Mouse (Mus musculus) midbrain, embryonic 11.5 days (tissue): ENCODE data around the gene Ccdc30. TPM values are rescaled to one million over a fixed set of nuclear protein-coding genes. Genes with fewer than 3 reads are reported as not detected.

Experiments
- ATAC-seq: fragments of 200-750 bp; cut with Nextera tagmentation; 2 replicates; pipeline ENCODE4 v1.8.0; 2017; ENCODE audit warnings: moderate TSS enrichment, moderate library complexity; ENCODE audit not compliant: low FRiP score
- DNase-seq: peaks from one replicate; pipeline ENCODE4 v3.0.0; 2015; ENCODE audit warnings: low spot score; ENCODE audit errors: missing footprints
- H3K27ac ChIP-seq: fragments of 300-500 bp; sonication (generic); 2 replicates; pipeline ENCODE4 v1.5.1; 2014; ENCODE audit warnings: low read depth, low read length
- H3K27me3 ChIP-seq: fragments of 300-500 bp; sonication (generic); 2 replicates; pipeline ENCODE4 v1.6.1; 2014; ENCODE audit warnings: mild to moderate bottlenecking, low read length, moderate library complexity, mixed read lengths; ENCODE audit not compliant: control insufficient read depth, insufficient read depth
- H3K36me3 ChIP-seq: fragments of 300-500 bp; sonication (generic); 2 replicates; pipeline ENCODE4 v1.6.1; 2014; ENCODE audit warnings: mild to moderate bottlenecking, low read length, moderate library complexity, mixed read lengths; ENCODE audit not compliant: control insufficient read depth, insufficient read depth
- H3K4me1 ChIP-seq: fragments of 300-500 bp; sonication (generic); 2 replicates; pipeline ENCODE4 v1.6.1; 2014; ENCODE audit warnings: low read length; ENCODE audit not compliant: control insufficient read depth, insufficient read depth
- H3K4me2 ChIP-seq: fragments of 300-500 bp; sonication (generic); 2 replicates; pipeline ENCODE4 v1.6.1; 2014; ENCODE audit warnings: mild to moderate bottlenecking, moderate library complexity
- H3K4me3 ChIP-seq: fragments of 300-500 bp; sonication (generic); 2 replicates; pipeline ENCODE4 v1.5.1; 2014; ENCODE audit warnings: low read depth, low read length
- H3K9ac ChIP-seq: fragments of 300-500 bp; sonication (generic); 2 replicates; pipeline ENCODE4 v1.6.1; 2014; ENCODE audit warnings: low read length
- H3K9me3 ChIP-seq: fragments of 300-500 bp; sonication (generic); 2 replicates; pipeline ENCODE4 v1.6.1; 2016; ENCODE audit warnings: low read length; ENCODE audit not compliant: control insufficient read depth
- WGBS: fragments of 180-500 bp; shearing (Covaris S2); extraction: QIAGEN DNeasy Blood & Tissue Kit; methylation state at CpG from one replicate; pipeline ENCODE4 v1.1.7; 2014; 5-methylcytosine and 5-hydroxymethylcytosine counted together
- polyA plus RNA-seq: library from polyadenylated mRNA; unstranded; fragments of >200 nt; fragmentation: Nextera tagmentation; extraction: Ambion mirVana; gene quantifications from 2 replicates; pipeline ENCODE4 v1.2.1, GENCODE M21; 2014

The Ccdc30 gene
- polyA plus RNA-seq, 1 experiment from 2014 or later: 10.4 TPM

GRCm38 (mm10) chr4:119398751-119399150 is 16.6 kb downstream of the Ccdc30 start:
- Histone ChIP-seq H3K4me3 (no peak overlapping the region), H3K4me1 (no peaks in the 10 kb centered on the region), H3K27ac (no peak overlapping the region), H3K27me3 (no peaks in the 10 kb centered on the region), H3K9me3 (no peaks in the 10 kb centered on the region), H3K36me3 (peaks cover 2% of the 10 kb centered on the region; the same call in 1 of the 2 replicates), H3K9ac (no peak overlapping the region), H3K4me2 (no peak overlapping the region)
- ATAC-seq: no peak
- no peak for DNase-seq
- 84% methylated on average over 7 of the region's 7 CpGs for WGBS

- ATAC-seq (no peak), DNase-seq (peak; percentile 90)
- Histone ChIP-seq H3K9ac (no peak overlapping the region), H3K4me1 (no peaks in the 10 kb centered on the region), H3K9me3 (no peaks in the 10 kb centered on the region), H3K27ac (no peak overlapping the region), H3K4me2 (no peak overlapping the region), H3K27me3 (no peaks in the 10 kb centered on the region), H3K36me3 (no peaks in the 10 kb centered on the region), H3K4me3 (no peak overlapping the region)
- 87% methylated on average over 1 of the region's 1 CpGs for WGBS
Observed at GRCm38 (mm10) chr4:119390369-119390768, 25.0 kb downstream of the Ccdc30 start.

GRCm38 (mm10) chr4:119389184-119389583 is 26.1 kb downstream of the Ccdc30 start:
- Histone ChIP-seq H3K4me1 (no peaks in the 10 kb centered on the region), H3K27me3 (no peaks in the 10 kb centered on the region), H3K27ac (no peak overlapping the region), H3K4me2 (no peak overlapping the region), H3K36me3 (no peaks in the 10 kb centered on the region), H3K4me3 (no peak overlapping the region), H3K9ac (no peak overlapping the region), H3K9me3 (no peaks in the 10 kb centered on the region)
- DNase-seq: no peak
- WGBS: 58% methylated on average over 3 of the region's 3 CpGs
- ATAC-seq: no peak

- H3K27ac ChIP-seq: no peak overlapping the region
- no peaks in the 10 kb centered on the region for H3K36me3 ChIP-seq
- ATAC-seq (no peak), DNase-seq (no peak)
- H3K27me3 ChIP-seq: no peaks in the 10 kb centered on the region
- no peak overlapping the region for H3K4me3 ChIP-seq
- no peak overlapping the region for H3K9ac ChIP-seq
- no peaks in the 10 kb centered on the region for H3K9me3 ChIP-seq
- no peaks in the 10 kb centered on the region for H3K4me1 ChIP-seq
- no peak overlapping the region for H3K4me2 ChIP-seq
- WGBS: 80% methylated on average over 7 of the region's 7 CpGs
Observed at GRCm38 (mm10) chr4:119381471-119382190, 33.7 kb downstream of the Ccdc30 start.

- no peak for DNase-seq
- Histone ChIP-seq H3K4me1 (no peaks in the 10 kb centered on the region), H3K36me3 (no peaks in the 10 kb centered on the region), H3K4me2 (no peak overlapping the region), H3K27ac (no peak overlapping the region), H3K4me3 (no peak overlapping the region), H3K9ac (no peak overlapping the region), H3K9me3 (no peaks in the 10 kb centered on the region), H3K27me3 (no peaks in the 10 kb centered on the region)
- WGBS: 86% methylated on average over 6 of the region's 6 CpGs
- ATAC-seq: no peak
Observed at GRCm38 (mm10) chr4:119369460-119369859, 45.9 kb downstream of the Ccdc30 start.

GRCm38 (mm10) chr4:119366758-119367526 is 48.4 kb downstream of the Ccdc30 start:
- ATAC-seq: no peak
- Histone ChIP-seq H3K9me3 (no peaks in the 10 kb centered on the region), H3K27ac (no peak overlapping the region), H3K4me2 (no peak overlapping the region), H3K4me1 (no peaks in the 10 kb centered on the region), H3K4me3 (no peak overlapping the region), H3K36me3 (no peaks in the 10 kb centered on the region), H3K9ac (no peak overlapping the region), H3K27me3 (no peaks in the 10 kb centered on the region)
- no peak for DNase-seq
- 76% methylated on average over 4 of the region's 4 CpGs for WGBS

GRCm38 (mm10) chr4:119362231-119362630 is 53.1 kb downstream of the Ccdc30 start:
- no peaks in the 10 kb centered on the region; the same call in 1 of the 2 replicates for H3K4me1 ChIP-seq
- H3K9me3 ChIP-seq: no peaks in the 10 kb centered on the region
- ATAC-seq: no peak
- no peak overlapping the region for H3K4me2 ChIP-seq
- 81% methylated on average over 3 of the region's 3 CpGs for WGBS
- no peaks in the 10 kb centered on the region for H3K36me3 ChIP-seq
- H3K27me3 ChIP-seq: no peaks in the 10 kb centered on the region
- H3K27ac ChIP-seq: no peak overlapping the region
- no peak overlapping the region for H3K4me3 ChIP-seq
- H3K9ac ChIP-seq: no peak overlapping the region
- no peak for DNase-seq

GRCm38 (mm10) chr4:119359196-119359971 is 55.9 kb downstream of the Ccdc30 start:
- 10% methylated on average over 30 of the region's 30 CpGs for WGBS
- Histone ChIP-seq H3K36me3 (no peaks in the 10 kb centered on the region), H3K27ac (no peak overlapping the region), H3K4me3 (peak overlapping the region; percentile 28), H3K9me3 (no peaks in the 10 kb centered on the region), H3K9ac (peak overlapping the region; percentile 60), H3K4me2 (peak overlapping the region; percentile 50), H3K27me3 (no peaks in the 10 kb centered on the region), H3K4me1 (no peaks in the 10 kb centered on the region; the same call in 1 of the 2 replicates)
- ATAC-seq (no peak), DNase-seq (peak; percentile 95)

- WGBS: 92% methylated on average over 6 of the region's 6 CpGs
- no peak for ATAC-seq
Observed at GRCm38 (mm10) chr4:119345508-119345907, 69.8 kb downstream of the Ccdc30 start.

More at GRCm38 (mm10) chr4:119345508-119345907, 69.8 kb downstream of the Ccdc30 start:
- Histone ChIP-seq H3K27ac (no peak overlapping the region), H3K4me1 (no peaks in the 10 kb centered on the region), H3K27me3 (no peaks in the 10 kb centered on the region), H3K4me3 (no peak overlapping the region), H3K36me3 (no peaks in the 10 kb centered on the region), H3K4me2 (no peak overlapping the region), H3K9me3 (no peaks in the 10 kb centered on the region), H3K9ac (no peak overlapping the region)
- DNase-seq: no peak
